In genomic region chr3:32837847-32838246, GRCm38 (mm10) we compare ENCODE assay signal across 23 mouse cellular contexts. TPM values are rescaled to one million over a fixed set of nuclear protein-coding genes. Genes with fewer than 3 reads are reported as not detected.
DNase-seq lines count a peak whose midpoint lies in the region; ATAC-seq and TF ChIP-seq lines count a peak whose summit lies in the region.
"Had no signal": no experiment of that assay in that cellular context is flagged by ENCODE, and none has a peak within 500 bp of the region (broad histone marks: within the 10 kb centered on the region; RNA-seq: fewer than 3 reads in every experiment).

No protein-coding gene starts in this region.

- TF ChIP-seq RAD21 in CH12.LX (IDR thresholded peaks at IDR 0.05; ENCODE audit: low read depth, low read length) = no peak

- H3K27me3 ChIP-seq in forebrain, embryonic 11.5 days (ENCODE audit: control insufficient read depth, insufficient read depth, low read length) = no peaks in the 10 kb centered on the region
- H3K27me3 ChIP-seq in forebrain, embryonic 15.5 days = no peaks in the 10 kb centered on the region
- no peaks in the 10 kb centered on the region for H3K27me3 ChIP-seq in CH12.LX (replicated peaks)
- H3K27me3 ChIP-seq: embryonic facial prominence, embryonic 12.5 days; forebrain, embryonic 12.5 days had no signal

- in situ Hi-C loops in CH12.LX (cut with MboI; ENCODE audit: low pct_ligation_motif_present, low pct_unique_long_range_greater_than_20kb, low sequenced_read_pairs) = no loop called here

- H3K9me3 ChIP-seq in forebrain, embryonic 11.5 days (ENCODE audit: control insufficient read depth, low read length) = no peaks in the 10 kb centered on the region
- H3K9me3 ChIP-seq in forebrain, embryonic 15.5 days = no peaks in the 10 kb centered on the region
- no peaks in the 10 kb centered on the region for H3K9me3 ChIP-seq in CH12.LX (replicated peaks; ENCODE audit: low read length)
- H3K9me3 ChIP-seq: embryonic facial prominence, embryonic 10.5 days; embryonic facial prominence, embryonic 12.5 days; forebrain, embryonic 12.5 days had no signal

- H3K79me2 ChIP-seq in CH12.LX (replicated peaks; ENCODE audit: control insufficient read depth, extremely low read depth, insufficient read depth, poor library complexity, severe bottlenecking) = no peaks in the 10 kb centered on the region

- TF ChIP-seq EP300 in CH12.LX (IDR thresholded peaks at IDR 0.05; ENCODE audit: low read length) = no peak

- DNase-seq in forebrain, embryonic 11.5 days (ENCODE audit: low spot score) = peak; percentile 19
- DNase-seq in CH12.LX (ENCODE audit: extremely low read depth) (no peak), ZHBTc4 (ENCODE audit: low read depth, low spot score) (peak; percentile 37)
- DNase-seq in left cerebral cortex, adult 9 months (ENCODE audit: low spot score in 2 of 2) = no peak
- DNase-seq: adrenal gland, adult 2 months; adrenal gland, postnatal 10 days; adrenal gland, postnatal 25 days; B cell, adult 2 months; cerebellum, adult 11 months; cerebellum, adult 18-20 months; cerebellum, adult 8-10 months; cerebellum, adult 9-11 months; cerebellum, postnatal 14 days; cerebellum, postnatal 36 days; forebrain, postnatal 0 days had no signal

- no peak for ATAC-seq in forebrain, embryonic 11.5 days (replicated peaks; ENCODE audit: low FRiP score)
- ATAC-seq in forebrain, embryonic 15.5 days (replicated peaks) = no peak
- ATAC-seq: CD4-positive, CD25-positive, alpha-beta regulatory T cell, adult 4 months; forebrain, embryonic 14.5 days; forebrain, postnatal 0 days had no signal

- no peak for TF ChIP-seq CTCF in CH12.LX (conservative IDR thresholded peaks at IDR 0.05 in 1 of 2, IDR thresholded peaks at IDR 0.05 in 1 of 2; ENCODE audit: low read depth in 2 of 2, low read length in 2 of 2)

- H3K9ac ChIP-seq in forebrain, embryonic 11.5 days (ENCODE audit: low read length) = no peak overlapping the region
- H3K9ac ChIP-seq in forebrain, embryonic 15.5 days (replicated peaks) = no peak overlapping the region
- H3K9ac ChIP-seq in CH12.LX (ENCODE audit: insufficient read depth, low read depth) = no peak overlapping the region
- H3K9ac ChIP-seq: embryonic facial prominence, embryonic 12.5 days; forebrain, embryonic 12.5 days; forebrain, postnatal 0 days had no signal

- no peak overlapping the region for H3K4me2 ChIP-seq in forebrain, embryonic 11.5 days (ENCODE audit: low read depth, low read length, severe bottlenecking)
- no peak overlapping the region for H3K4me2 ChIP-seq in forebrain, embryonic 15.5 days (replicated peaks)
- H3K4me2 ChIP-seq in CH12.LX (ENCODE audit: insufficient read depth, low read depth, poor library complexity, severe bottlenecking) = 0 out of 2 replicates have a peak overlapping the region, but pooled peaks have one; percentile 6
- H3K4me2 ChIP-seq: embryonic facial prominence, embryonic 12.5 days; forebrain, embryonic 12.5 days had no signal

- no peak for TF ChIP-seq POLR2A in CH12.LX (IDR thresholded peaks at IDR 0.05; ENCODE audit: low read depth, low read length)

- 91% methylated on average over 7 of the region's 7 CpGs for WGBS in forebrain, embryonic 11.5 days
- WGBS in forebrain, embryonic 15.5 days = 96% methylated on average over 7 of the region's 7 CpGs

- dilution Hi-C loops in CH12.LX (cut with MboI; ENCODE audit: extremely low pct_ligation_motif_present, extremely low pct_unique_long_range_greater_than_20kb, low sequenced_read_pairs) = no loop called here

- no peaks in the 10 kb centered on the region for H3K4me1 ChIP-seq in forebrain, embryonic 11.5 days (replicated peaks; ENCODE audit: control insufficient read depth, insufficient read depth, low read length)
- no peaks in the 10 kb centered on the region for H3K4me1 ChIP-seq in forebrain, embryonic 15.5 days
- 0 out of 4 replicates have a peak, but pooled peaks cover 0 to 2% of the 10 kb centered on the region in 2 experiments for H3K4me1 ChIP-seq in CH12.LX (ENCODE audit: control insufficient read depth in 1 of 2, insufficient read depth in 2 of 2)
- H3K4me1 ChIP-seq: embryonic facial prominence, embryonic 10.5 days; embryonic facial prominence, embryonic 12.5 days had no signal

- H3K27ac ChIP-seq in forebrain, embryonic 11.5 days (ENCODE audit: low read depth, low read length) = no peak overlapping the region
- no peak overlapping the region for H3K27ac ChIP-seq in forebrain, embryonic 15.5 days (replicated peaks)
- no peak overlapping the region for H3K27ac ChIP-seq in CH12.LX (ENCODE audit: insufficient read depth, low read depth)
- H3K27ac ChIP-seq: embryonic facial prominence, embryonic 10.5 days; embryonic facial prominence, embryonic 12.5 days; forebrain, embryonic 12.5 days had no signal

- no peak overlapping the region for H3K4me3 ChIP-seq in forebrain, embryonic 11.5 days (ENCODE audit: low read depth, low read length)
- no peak overlapping the region for H3K4me3 ChIP-seq in forebrain, embryonic 15.5 days
- no peak overlapping the region for H3K4me3 ChIP-seq in CH12.LX (replicated peaks in 1 of 3; ENCODE audit: low read depth in 2 of 3, low read length in 2 of 3, poor library complexity in 1 of 3)
- H3K4me3 ChIP-seq: embryonic facial prominence, embryonic 10.5 days; embryonic facial prominence, embryonic 12.5 days; forebrain, embryonic 12.5 days had no signal

- no peaks in the 10 kb centered on the region for H3K36me3 ChIP-seq in forebrain, embryonic 11.5 days (ENCODE audit: control insufficient read depth, insufficient read depth, low read length)
- 0 out of 2 replicates have a peak, but pooled peaks cover 3% of the 10 kb centered on the region for H3K36me3 ChIP-seq in forebrain, embryonic 15.5 days
- H3K36me3 ChIP-seq in CH12.LX (replicated peaks in 1 of 2; ENCODE audit: control insufficient read depth in 1 of 2, insufficient read depth in 1 of 2, low read length in 1 of 2) = no peaks in the 10 kb centered on the region

TF ChIP-seq in CH12.LX, 34 proteins besides CTCF, POLR2A, EP300 and RAD21:
- TF ChIP-seq MXI1 (IDR thresholded peaks at IDR 0.05; ENCODE audit: low read depth, low read length) (no peak), JUND (conservative IDR thresholded peaks at IDR 0.05; ENCODE audit: low read depth, low read length) (no peak), IRF4 (IDR thresholded peaks at IDR 0.05; ENCODE audit: low read depth, low read length) (no peak), BHLHE40 (IDR thresholded peaks at IDR 0.05; ENCODE audit: low read depth, low read length) (no peak), SMC3 (IDR thresholded peaks at IDR 0.05; ENCODE audit: low read depth, low read length) (no peak), RCOR1 (conservative IDR thresholded peaks at IDR 0.05; ENCODE audit: low read depth, low read length) (no peak), MEF2A (IDR thresholded peaks at IDR 0.05; ENCODE audit: borderline replicate concordance, low read depth, low read length) (no peak), SIN3A (IDR thresholded peaks at IDR 0.05; ENCODE audit: low read length) (no peak), ZMIZ1 (IDR thresholded peaks at IDR 0.05; ENCODE audit: low read depth, low read length) (no peak), ZNF384 (IDR thresholded peaks at IDR 0.05; ENCODE audit: low read depth, low read length) (no peak), UBTF (IDR thresholded peaks at IDR 0.05; ENCODE audit: low read depth, low read length) (no peak), TBP (conservative IDR thresholded peaks at IDR 0.05; ENCODE audit: low read depth, low read length) (no peak), E2F4 (IDR thresholded peaks at IDR 0.05; ENCODE audit: insufficient replicate concordance, low read depth, low read length) (no peak), ZKSCAN1 (IDR thresholded peaks at IDR 0.05; ENCODE audit: borderline replicate concordance, low read depth, low read length) (no peak), KAT2A (IDR thresholded peaks at IDR 0.05; ENCODE audit: insufficient replicate concordance, low read length) (no peak), POLR2AphosphoS2 (IDR thresholded peaks at IDR 0.05; ENCODE audit: low read depth, low read length) (no peak)

RNA-seq across cellular contexts. Expression of gene Usp13, which starts 20.5 kb away (rescaled TPM):
- 8.0 and 8.4 TPM in 2 replicates for polyA plus RNA-seq in forebrain, embryonic 11.5 days (2014; fragmentation: Nextera tagmentation; extraction: Ambion mirVana)
- 8.2 and 9.4 TPM in 2 replicates for polyA plus RNA-seq in forebrain, embryonic 15.5 days (2015; fragmentation: Nextera tagmentation; extraction: Ambion mirVana)
- total RNA-seq in CH12.LX (2012; rRNA removed) (not detected in 2 replicates), CH12.LX (2014; rRNA removed) (not detected in 2 replicates)
- not detected in 2 replicates for polyA plus RNA-seq in CH12.LX (2012; ENCODE audit: insufficient read length, low read depth)
- total RNA-seq: common myeloid progenitor, adult 5-6 weeks; MEL had no signal
- polyA plus RNA-seq: CD4-positive, CD25-positive, alpha-beta regulatory T cell, adult 4 months had no signal

Comparison
In these comparisons a context has a peak if more than half of its experiments do, and no peak if none do; other contexts are left out.
1. DNase-seq: peak in forebrain, embryonic 11.5 days (single experiment) and ZHBTc4 (single experiment); none in CH12.LX (single experiment) and left cerebral cortex, adult 9 months (0 of 2).